Mouse (Mus musculus): Measurements from ENCODE around the gene Cdk2ap2. TPM values are rescaled to one million over a fixed set of nuclear protein-coding genes. Genes with fewer than 3 reads are reported as not detected.
"Not testable (repeated sequence)": the region's sequence is repeated elsewhere in the genome, so short reads cannot be mapped to it uniquely, and the experiment has no call there.

The Cdk2ap2 gene
- 112 and 126 TPM in 2 replicates for total RNA-seq (2015)
- 24.2 and 44.8 TPM in 2 replicates for total RNA-seq (2017)

DNA sequence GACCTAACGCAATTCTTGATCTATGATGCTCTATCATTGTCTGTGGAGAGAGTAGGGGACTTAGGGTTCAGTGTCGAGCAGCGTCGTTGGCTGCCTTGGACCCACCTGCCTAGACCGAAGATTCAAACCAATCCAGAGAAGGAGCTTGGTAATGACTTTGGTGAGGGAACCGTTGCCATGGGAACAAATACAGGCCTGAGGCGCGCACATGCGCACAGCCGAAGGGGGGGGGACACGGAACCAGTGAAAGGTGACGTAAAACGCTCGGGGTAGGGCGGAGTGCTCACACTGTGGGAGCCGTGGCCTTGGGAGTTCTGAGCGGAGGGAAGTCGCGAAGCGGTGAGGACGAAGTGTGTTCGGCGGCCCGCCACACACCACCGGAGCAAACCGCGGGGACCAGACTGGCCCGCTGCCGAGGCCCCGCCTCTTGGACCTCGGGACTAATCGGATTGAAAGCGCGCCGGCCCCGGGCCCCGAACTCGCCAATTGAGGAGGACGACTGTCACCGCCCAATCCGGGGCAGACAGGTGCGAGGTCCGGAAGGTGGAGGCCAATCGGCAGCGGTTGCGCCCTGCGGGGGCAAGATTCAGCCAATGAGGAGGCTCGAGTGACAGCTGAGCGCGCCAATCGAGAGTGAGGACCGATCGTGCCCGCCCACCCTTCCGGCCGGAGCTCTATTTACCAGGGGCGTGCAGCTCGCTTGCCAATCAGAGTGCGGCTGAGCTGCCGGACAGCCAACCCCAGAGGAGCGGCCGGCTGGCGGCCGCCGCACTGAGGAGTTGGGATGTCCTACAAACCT lies at the start of gene Cdk2ap2:
Gene Cdk2ap2, plus strand, starts transcription at position 541 of the 799 bp plus-strand sequence.
- peak; percentile 76 for ATAC-seq (replicated peaks; ENCODE audit: poor library complexity)

DNA sequence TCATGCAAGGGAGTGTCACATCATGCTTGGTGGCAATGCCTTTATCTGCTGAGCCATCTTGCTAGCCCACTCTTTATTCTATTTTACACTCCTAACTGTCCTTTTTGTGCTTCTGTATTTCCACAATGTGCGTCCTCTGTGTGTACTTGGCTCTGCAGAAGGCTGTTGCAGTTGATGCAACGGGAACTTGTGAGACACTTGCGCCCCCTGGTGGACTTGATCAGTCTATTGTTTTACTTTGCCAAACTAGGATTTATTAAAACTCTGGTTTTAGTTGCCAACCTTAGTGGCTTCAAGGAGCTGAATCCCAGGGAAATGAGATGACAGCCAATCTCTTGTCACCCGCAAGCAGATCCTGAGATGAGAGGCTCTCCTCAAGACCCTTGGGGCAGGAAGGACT lies 49.1 kb upstream of the Cdk2ap2 start:
- ATAC-seq (replicated peaks; ENCODE audit: poor library complexity) = peak; percentile 65

DNA sequence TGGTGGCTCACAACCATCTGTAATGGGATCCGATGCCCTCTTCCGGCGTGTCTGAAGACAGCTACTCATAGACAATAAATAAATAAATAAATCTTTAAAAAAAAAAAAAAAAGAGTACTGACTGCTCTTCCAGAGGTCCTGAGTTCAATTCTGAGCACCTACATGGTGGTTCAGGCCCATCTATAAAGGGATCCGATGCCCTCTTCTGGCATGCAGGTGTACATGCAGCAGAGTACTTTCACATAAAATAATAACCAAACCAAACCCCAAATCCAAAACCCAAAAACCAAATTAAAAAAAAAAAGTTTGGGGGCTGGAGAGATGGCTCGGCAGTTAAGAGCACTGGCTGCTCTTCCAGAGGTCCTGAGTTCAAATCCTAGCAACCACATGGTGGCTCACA lies 47.9 kb upstream of the Cdk2ap2 start:
- ATAC-seq (replicated peaks; ENCODE audit: poor library complexity) = not testable (repeated sequence)

GRCm38 (mm10) chr19:4051016-4051415 lies 46.0 kb upstream of the Cdk2ap2 start:
- ATAC-seq (replicated peaks; ENCODE audit: poor library complexity) = no peak

- 0 out of 2 replicates have a peak, but pooled peaks have one; percentile 47 for ATAC-seq (replicated peaks; ENCODE audit: poor library complexity)
Observed at GRCm38 (mm10) chr19:4051741-4052515, 45.1 kb upstream of the Cdk2ap2 start.

- ATAC-seq (replicated peaks; ENCODE audit: poor library complexity) = no peak
Observed at GRCm38 (mm10) chr19:4052516-4053030, 44.4 kb upstream of the Cdk2ap2 start.

- ATAC-seq (replicated peaks; ENCODE audit: poor library complexity) = no peak
Observed at GRCm38 (mm10) chr19:4054613-4055012, 42.4 kb upstream of the Cdk2ap2 start.

GRCm38 (mm10) chr19:4055216-4055946 lies 41.6 kb upstream of the Cdk2ap2 start:
- ATAC-seq (replicated peaks; ENCODE audit: poor library complexity) = no peak

DNA sequence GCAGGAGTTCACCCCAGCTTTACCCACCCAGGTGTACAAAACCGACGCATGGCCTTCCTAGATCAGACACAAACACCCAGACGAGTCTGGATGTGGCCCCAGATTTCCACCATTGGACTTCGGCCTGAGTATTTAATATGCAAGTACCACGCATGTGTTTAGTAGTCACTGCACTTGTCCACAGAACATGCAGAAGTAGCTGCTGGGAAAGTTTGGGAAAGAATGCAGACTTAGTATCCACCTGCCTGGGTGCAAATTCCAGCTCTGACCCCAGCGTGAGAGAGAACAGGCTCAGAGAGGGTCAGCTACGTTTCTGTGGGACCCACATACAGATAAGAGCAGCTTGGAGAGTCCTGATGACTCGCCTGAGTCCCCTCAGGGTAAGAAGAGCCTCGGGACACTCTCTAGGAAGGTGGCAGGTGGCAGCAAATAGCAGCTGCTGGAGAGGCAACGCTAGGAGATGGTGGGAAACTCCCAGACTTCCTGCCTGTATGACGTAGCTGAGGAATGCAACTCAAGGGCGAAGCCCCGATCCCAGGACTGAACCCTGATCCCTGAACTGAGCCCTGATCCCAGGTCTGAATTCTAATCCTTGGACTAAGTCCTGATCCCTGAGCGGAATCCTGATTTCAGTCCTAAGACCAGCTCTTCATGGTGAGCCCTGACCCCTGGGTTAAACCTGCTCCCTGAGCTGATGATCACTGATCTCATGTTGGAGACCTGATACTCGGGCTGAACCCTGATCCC lies 40.9 kb upstream of the Cdk2ap2 start:
- no peak for ATAC-seq (replicated peaks; ENCODE audit: poor library complexity)

- no peak for ATAC-seq (replicated peaks; ENCODE audit: poor library complexity)
Observed at GRCm38 (mm10) chr19:4056727-4057126, 40.3 kb upstream of the Cdk2ap2 start.

GRCm38 (mm10) chr19:4057389-4057788 lies 39.6 kb upstream of the Cdk2ap2 start:
- ATAC-seq (replicated peaks; ENCODE audit: poor library complexity) = no peak

DNA sequence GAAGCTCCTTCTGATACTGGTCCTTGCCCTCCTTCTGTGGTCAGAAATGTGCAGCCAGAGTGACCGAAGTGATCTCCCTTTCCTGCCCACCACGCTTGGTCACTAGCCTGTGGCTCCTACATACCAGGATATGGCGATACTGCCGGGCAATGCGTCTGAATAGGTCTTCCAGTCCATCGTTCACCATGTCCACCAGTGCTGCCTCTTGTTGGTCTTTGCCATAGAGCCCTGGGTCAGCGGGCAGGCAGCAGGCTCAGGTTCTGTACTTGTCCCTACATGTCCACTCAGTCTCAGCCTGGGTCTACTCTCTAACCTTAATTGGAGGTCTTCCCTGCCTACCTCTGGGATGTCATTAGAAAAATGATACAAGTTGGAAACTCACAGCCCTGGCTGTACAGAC lies 39.0 kb upstream of the Cdk2ap2 start:
- no peak for ATAC-seq (replicated peaks; ENCODE audit: poor library complexity)

- no peak for ATAC-seq (replicated peaks; ENCODE audit: poor library complexity)
Observed at GRCm38 (mm10) chr19:4058581-4058980, 38.4 kb upstream of the Cdk2ap2 start.

DNA sequence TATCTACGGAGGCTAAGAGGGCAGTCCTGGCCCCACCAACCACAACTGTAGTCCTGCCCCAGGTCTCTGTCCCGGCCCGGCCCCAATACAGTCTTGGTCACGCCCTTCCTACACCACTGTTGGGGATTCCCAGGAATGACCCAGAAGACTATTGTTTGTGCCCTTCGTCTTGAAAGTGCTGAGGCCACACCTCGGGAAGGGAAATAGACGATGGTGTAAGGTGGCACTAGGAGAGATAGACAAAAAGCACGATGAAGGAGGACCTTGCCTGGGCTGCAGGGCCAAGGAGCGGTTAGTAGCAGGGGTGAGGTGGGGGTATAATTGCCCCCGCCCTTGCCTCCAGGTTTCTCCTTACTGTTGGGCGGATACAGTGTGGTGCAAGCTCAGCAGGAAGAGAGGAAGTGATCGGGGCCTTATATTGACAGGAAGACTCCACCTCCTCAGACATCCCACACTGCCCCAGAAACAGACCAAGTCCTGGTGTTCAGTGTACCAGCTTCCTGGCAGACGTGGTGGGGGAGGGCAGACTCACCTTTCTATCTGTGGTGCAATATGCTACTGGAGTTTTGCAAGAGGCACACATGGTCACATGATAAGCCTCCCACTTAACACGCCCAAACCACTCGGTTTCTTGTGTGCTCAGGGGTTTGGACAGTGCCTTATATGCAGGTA lies 37.8 kb upstream of the Cdk2ap2 start, which contains the start of gene Gstp3:
Gene Gstp3, minus strand, starts transcription at position 501 of the 672 bp plus-strand sequence.
- peak; percentile 97 for ATAC-seq (replicated peaks; ENCODE audit: poor library complexity)

GRCm38 (mm10) chr19:4060044-4060898 lies 36.7 kb upstream of the Cdk2ap2 start:
- not testable (repeated sequence) for ATAC-seq (replicated peaks; ENCODE audit: poor library complexity)

- ATAC-seq (replicated peaks; ENCODE audit: poor library complexity) = no peak
Observed at GRCm38 (mm10) chr19:4060899-4061465, 36.0 kb upstream of the Cdk2ap2 start.

DNA sequence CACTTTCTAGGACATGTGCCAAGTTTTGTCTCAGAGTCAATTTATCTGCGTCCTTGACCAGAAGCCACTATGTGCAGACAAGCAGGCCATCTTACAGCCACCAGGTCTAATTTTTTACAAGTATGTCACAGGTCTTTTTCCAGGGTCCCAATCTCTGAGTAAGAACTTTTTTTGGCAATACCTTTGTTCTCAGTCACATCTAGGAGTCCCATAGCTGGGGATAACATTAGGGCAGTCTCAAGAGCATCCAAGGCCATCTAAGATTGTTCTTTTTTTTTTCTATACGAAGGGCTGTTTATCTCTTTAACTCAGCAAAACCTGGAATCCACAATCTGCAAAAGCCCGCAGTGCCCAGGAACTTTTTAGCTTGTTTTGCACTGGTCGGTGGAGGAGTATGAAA lies 33.6 kb upstream of the Cdk2ap2 start:
- not testable (repeated sequence) for ATAC-seq (replicated peaks; ENCODE audit: poor library complexity)

DNA sequence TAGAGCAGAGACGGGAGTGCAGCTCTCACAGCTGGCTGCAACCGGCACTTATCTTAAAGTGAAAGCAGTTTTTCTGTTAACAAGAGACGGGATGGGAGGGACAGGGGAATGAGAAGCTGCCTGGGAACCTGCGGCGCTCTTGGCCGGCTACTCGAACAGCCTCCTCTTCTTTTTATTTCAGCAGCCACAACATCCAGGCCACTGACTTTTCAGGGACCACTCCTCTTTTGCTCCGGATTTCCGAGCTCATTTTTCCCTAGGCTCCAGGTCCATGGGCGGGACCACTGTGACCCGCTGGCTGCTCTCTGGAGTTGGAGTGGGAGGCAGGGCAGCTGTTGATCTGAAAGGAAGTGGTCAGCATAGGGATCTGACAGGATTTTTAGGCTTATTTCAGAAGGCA lies 32.5 kb upstream of the Cdk2ap2 start:
- not testable (repeated sequence) for ATAC-seq (replicated peaks; ENCODE audit: poor library complexity)
